Mouse (Mus musculus): ENCODE measurements around the gene Mylk4. TPM values are rescaled to one million over a fixed set of nuclear protein-coding genes. Genes with fewer than 3 reads are reported as not detected.

Gene Mylk4
- polyA plus RNA-seq, 1 experiment: 0.21 TPM

GRCm38 (mm10) chr13:32660294-32660693 is 123.5 kb downstream of the Mylk4 start:
- Histone ChIP-seq H3K4me3 (replicated peaks; ENCODE audit: insufficient read depth, low read depth, low read length) (no peak overlapping the region), H3K4me1 (ENCODE audit: control insufficient read depth, insufficient read depth, low read length) (no peaks in the 10 kb centered on the region), H3K27me3 (ENCODE audit: control insufficient read depth, insufficient read depth, low read length) (no peaks in the 10 kb centered on the region; the same call in 1 of the 2 replicates), H3K27ac (ENCODE audit: insufficient read depth, low read length) (no peak overlapping the region)
- DNase-seq: no peak
- WGBS: 38% methylated on average over 4 of the region's 4 CpGs
- TF ChIP-seq CTCF (IDR thresholded peaks at IDR 0.05; ENCODE audit: borderline replicate concordance, insufficient read depth, low read depth, low read length) (no peak), POLR2A (IDR thresholded peaks at IDR 0.05; ENCODE audit: borderline replicate concordance, insufficient read depth, low read length) (no peak)

DNA sequence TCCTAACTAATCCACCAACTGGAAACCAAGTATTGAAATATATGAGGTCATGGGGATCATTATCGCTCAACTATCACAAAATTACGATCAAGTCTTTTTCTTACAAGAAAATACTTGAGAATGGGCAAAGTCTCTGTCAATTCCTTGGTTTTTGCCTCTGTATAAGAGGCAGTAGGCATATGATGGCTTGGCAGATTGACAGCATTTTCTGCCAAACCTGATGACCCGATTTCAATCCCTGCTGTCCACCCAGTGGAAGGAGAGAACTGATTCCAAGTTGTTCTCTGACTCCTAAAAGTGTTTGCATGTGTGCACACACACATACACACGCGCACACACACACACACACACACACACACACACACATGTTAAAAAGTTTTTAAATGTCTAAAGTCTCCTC is 124.5 kb downstream of the Mylk4 start:
- WGBS: 46% methylated on average over 5 of the region's 5 CpGs
- DNase-seq: peak in 1 of 2 experiments; percentile 8
- H3K27ac ChIP-seq (ENCODE audit: insufficient read depth, low read length): no peak overlapping the region
- no peaks in the 10 kb centered on the region for H3K4me1 ChIP-seq (ENCODE audit: control insufficient read depth, insufficient read depth, low read length)
- H3K27me3 ChIP-seq (ENCODE audit: control insufficient read depth, insufficient read depth, low read length): no peaks in the 10 kb centered on the region; the same call in 1 of the 2 replicates
- H3K4me3 ChIP-seq (replicated peaks; ENCODE audit: insufficient read depth, low read depth, low read length): no peak overlapping the region
- no peak for TF ChIP-seq POLR2A (IDR thresholded peaks at IDR 0.05; ENCODE audit: borderline replicate concordance, insufficient read depth, low read length)
- TF ChIP-seq CTCF (IDR thresholded peaks at IDR 0.05; ENCODE audit: borderline replicate concordance, insufficient read depth, low read depth, low read length): no peak

- no peak for DNase-seq
- Histone ChIP-seq H3K4me3 (replicated peaks; ENCODE audit: insufficient read depth, low read depth, low read length) (no peak overlapping the region), H3K4me1 (ENCODE audit: control insufficient read depth, insufficient read depth, low read length) (no peaks in the 10 kb centered on the region), H3K27ac (ENCODE audit: insufficient read depth, low read length) (no peak overlapping the region), H3K27me3 (ENCODE audit: control insufficient read depth, insufficient read depth, low read length) (no peaks in the 10 kb centered on the region; the same call in 1 of the 2 replicates)
- TF ChIP-seq POLR2A (IDR thresholded peaks at IDR 0.05; ENCODE audit: borderline replicate concordance, insufficient read depth, low read length) (no peak), CTCF (IDR thresholded peaks at IDR 0.05; ENCODE audit: borderline replicate concordance, insufficient read depth, low read depth, low read length) (no peak)
- WGBS: 96% methylated on average over 2 of the region's 2 CpGs
Measured at GRCm38 (mm10) chr13:32657583-32657982, 126.2 kb downstream of the Mylk4 start.

Other genes starting within 250 kb of the Mylk4 start
- 57.2 and 63.7 TPM in 2 replicates for gene Wrnip1, start 18.1 kb upstream of the Mylk4 start, polyA plus RNA-seq (2012; rRNA removed)
- gene D930007J09Rik, start 18.9 kb upstream of the Mylk4 start, polyA plus RNA-seq (2012; rRNA removed): 0.88 TPM in 1 of 2 replicates, not detected in the other
- 24.4 and 31.1 TPM in 2 replicates for gene Serpinb1a, start 67.2 kb upstream of the Mylk4 start, polyA plus RNA-seq (2012; rRNA removed)
- 0.11 TPM in 1 of 2 replicates, not detected in the other for gene Serpinb1c, start 114.3 kb upstream of the Mylk4 start, polyA plus RNA-seq (2012; rRNA removed)
- 1.5 and 1.6 TPM in 2 replicates for gene Serpinb6b, start 181.3 kb upstream of the Mylk4 start, polyA plus RNA-seq (2012; rRNA removed)
- 4.5 and 4.6 TPM in 2 replicates for gene Serpinb9, start 219.3 kb upstream of the Mylk4 start, polyA plus RNA-seq (2012; rRNA removed)
- gene Serpinb9b, start 243.5 kb upstream of the Mylk4 start, polyA plus RNA-seq (2012; rRNA removed): 0.03 and 0.05 TPM in 2 replicates